15 mouse cellular contexts compared by ENCODE assay signal in the genomic region with DNA sequence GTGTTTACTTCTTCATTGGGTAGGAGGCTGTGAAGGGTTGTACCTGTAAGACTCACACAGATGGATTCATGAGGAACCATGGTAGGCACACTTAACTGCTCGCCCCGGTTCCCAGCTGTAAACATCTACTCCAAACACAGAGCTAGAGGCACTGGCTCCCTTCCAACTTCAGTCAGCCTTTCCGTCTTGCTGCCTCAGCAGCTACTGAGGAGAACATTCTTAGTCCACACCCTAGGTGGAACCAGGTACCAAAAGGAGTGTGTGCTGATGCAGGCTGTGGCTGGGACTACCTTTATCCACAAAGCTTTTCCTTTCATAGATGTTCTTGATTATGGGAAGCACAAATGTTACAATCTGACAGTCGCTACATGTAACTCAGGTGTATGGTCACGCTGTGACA.
"Had no signal": no experiment of that assay in that cellular context is flagged by ENCODE, and none has a peak within 500 bp of the region (broad histone marks: within the 10 kb centered on the region; RNA-seq: fewer than 3 reads in every experiment).

No protein-coding gene starts in this region.

- H3K9ac ChIP-seq: liver, embryonic 13.5 days; liver, postnatal 0 days; midbrain, embryonic 12.5 days; neural tube, embryonic 13.5 days had no signal

- H3K27ac ChIP-seq: liver, embryonic 13.5 days; macrophage; midbrain, embryonic 12.5 days; neural tube, embryonic 13.5 days had no signal

- H3K4me1 ChIP-seq: liver, embryonic 13.5 days; megakaryocyte, embryonic 14.5 days; midbrain, embryonic 12.5 days; neural tube, embryonic 13.5 days had no signal

- ATAC-seq: intestine, postnatal 0 days; liver, postnatal 0 days; midbrain, embryonic 16.5 days had no signal

- H3K4me3 ChIP-seq: liver, embryonic 13.5 days; megakaryocyte, embryonic 14.5 days; midbrain, embryonic 12.5 days; neural tube, embryonic 13.5 days had no signal

- H3K27me3 ChIP-seq: liver, embryonic 13.5 days; megakaryocyte, embryonic 14.5 days; midbrain, embryonic 12.5 days; neural tube, embryonic 13.5 days had no signal

- H3K9me3 ChIP-seq: liver, embryonic 13.5 days; midbrain, embryonic 12.5 days; neural tube, embryonic 13.5 days had no signal

- DNase-seq: kidney, adult 8-10 months; kidney, postnatal 25 days; layer of hippocampus, adult 9-11 months; liver; liver, embryonic 13.5 days; liver, postnatal 0 days; retina, postnatal 1 day; right cerebral cortex, postnatal 14 days; thymus, postnatal 4 days had no signal

- H3K4me2 ChIP-seq: liver, embryonic 13.5 days; midbrain, embryonic 12.5 days; neural tube, embryonic 13.5 days had no signal

- H3K36me3 ChIP-seq: liver, embryonic 13.5 days had no signal
